Comparison of ENCODE assay signal across 25 mouse cellular contexts in genomic region chr8:123887163-123887562, GRCm38 (mm10). TPM values are rescaled to one million over a fixed set of nuclear protein-coding genes. Genes with fewer than 3 reads are reported as not detected.
DNase-seq lines count a peak whose midpoint lies in the region; ATAC-seq and TF ChIP-seq lines count a peak whose summit lies in the region.
"Had no signal": no experiment of that assay in that cellular context is flagged by ENCODE, and none has a peak within 500 bp of the region (broad histone marks: within the 10 kb centered on the region; RNA-seq: fewer than 3 reads in every experiment).

No protein-coding gene starts in this region.

- intact Hi-C loops in gastrocnemius, adult 2 months (cut with DNase I), result no loop called here

- H3K4me3 ChIP-seq in gastrocnemius, adult 2 months, result no peak overlapping the region
- H3K4me3 ChIP-seq in bone marrow macrophage, adult 2 months (ENCODE audit: insufficient read depth, low read length), result no peak overlapping the region
- H3K4me3 ChIP-seq in embryonic fibroblast, embryonic 13.5 days (ENCODE audit: insufficient read depth, low read length), result no peak overlapping the region
- H3K4me3 ChIP-seq in midbrain, embryonic 11.5 days (ENCODE audit: low read depth, low read length), result no peak overlapping the region
- H3K4me3 ChIP-seq: embryonic facial prominence, embryonic 13.5 days; embryonic facial prominence, embryonic 15.5 days; forebrain, embryonic 13.5 days; forebrain, embryonic 15.5 days had no signal

- no peak for TF ChIP-seq POLR2A in bone marrow macrophage, adult 2 months (IDR thresholded peaks at IDR 0.05; ENCODE audit: borderline replicate concordance, low read depth, low read length)
- no peak for TF ChIP-seq POLR2A in embryonic fibroblast, embryonic 13.5 days (IDR thresholded peaks at IDR 0.05; ENCODE audit: low read depth, low read length)

- H3K27me3 ChIP-seq in midbrain, embryonic 11.5 days (ENCODE audit: control insufficient read depth, insufficient read depth, low read length), result peaks cover 17% of the 10 kb centered on the region

- no peak overlapping the region for H3K9ac ChIP-seq in midbrain, embryonic 11.5 days (ENCODE audit: low read length)
- H3K9ac ChIP-seq: embryonic facial prominence, embryonic 13.5 days; embryonic facial prominence, embryonic 15.5 days; forebrain, embryonic 13.5 days; forebrain, embryonic 15.5 days; forebrain, postnatal 0 days had no signal

- H3K36me3 ChIP-seq in midbrain, embryonic 11.5 days (ENCODE audit: control insufficient read depth, insufficient read depth, low read length), result no peaks in the 10 kb centered on the region
- H3K36me3 ChIP-seq: embryonic facial prominence, embryonic 13.5 days; embryonic facial prominence, embryonic 15.5 days; forebrain, embryonic 15.5 days had no signal

- TF ChIP-seq CTCF in gastrocnemius, adult 2 months (IDR thresholded peaks at IDR 0.05), result no peak
- TF ChIP-seq CTCF in bone marrow macrophage, adult 2 months (IDR thresholded peaks at IDR 0.05; ENCODE audit: low read depth, low read length), result no peak
- no peak for TF ChIP-seq CTCF in embryonic fibroblast, embryonic 13.5 days (IDR thresholded peaks at IDR 0.05; ENCODE audit: borderline replicate concordance, insufficient read depth, low read length)

- no peak overlapping the region for H3K4me2 ChIP-seq in midbrain, embryonic 11.5 days
- H3K4me2 ChIP-seq: embryonic facial prominence, embryonic 13.5 days; embryonic facial prominence, embryonic 15.5 days; forebrain, embryonic 13.5 days; forebrain, embryonic 15.5 days had no signal

- peaks cover 48% of the 10 kb centered on the region for H3K4me1 ChIP-seq in bone marrow macrophage, adult 2 months (ENCODE audit: control insufficient read depth, insufficient read depth, low read length)
- peaks cover 23% of the 10 kb centered on the region for H3K4me1 ChIP-seq in embryonic fibroblast, embryonic 13.5 days (ENCODE audit: control insufficient read depth, insufficient read depth, low read length)
- peaks cover 6% of the 10 kb centered on the region; the same call in 1 of the 2 replicates for H3K4me1 ChIP-seq in midbrain, embryonic 11.5 days (ENCODE audit: control insufficient read depth, insufficient read depth, low read length)

- no peaks in the 10 kb centered on the region for H3K9me3 ChIP-seq in midbrain, embryonic 11.5 days (ENCODE audit: control insufficient read depth, low read length)
- H3K9me3 ChIP-seq: embryonic facial prominence, embryonic 13.5 days; embryonic facial prominence, embryonic 15.5 days; forebrain, embryonic 13.5 days; forebrain, embryonic 15.5 days had no signal

- ATAC-seq in megakaryocyte progenitor cell, adult 5-6 weeks (replicated peaks; ENCODE audit: poor library complexity), result no peak
- no peak for ATAC-seq in midbrain, embryonic 11.5 days (ENCODE audit: low FRiP score)
- ATAC-seq: activated CD4-positive, CD25-positive, alpha-beta regulatory T cell, adult 4 months; forebrain, embryonic 13.5 days; forebrain, embryonic 15.5 days; forebrain, postnatal 0 days; Patski had no signal

- no peak for DNase-seq in gastrocnemius, adult 2 months
- DNase-seq in gastrocnemius, adult 8-10 months (ENCODE audit: low spot score in 2 of 2), result no peak
- DNase-seq in 3T3-L1 (ENCODE audit: low read depth, low spot score), result peak; percentile 74
- DNase-seq in ovary, postnatal 10 days (ENCODE audit: low spot score), result no peak
- DNase-seq in midbrain, embryonic 11.5 days (ENCODE audit: low spot score, missing footprints), result no peak
- DNase-seq: adrenal gland, adult 8-10 months; adrenal gland, postnatal 14 days; adrenal gland, postnatal 36 days; cerebellum, adult 11-12 months; cerebellum, adult 2 months; cerebellum, adult 9-11 months; cerebellum, postnatal 14 days; cerebellum, postnatal 36 days; embryo, embryonic 11 days; forebrain, postnatal 0 days had no signal

- H3K27ac ChIP-seq in gastrocnemius, adult 2 months, result 0 out of 2 replicates have a peak overlapping the region, but pooled peaks have one; percentile 5
- H3K27ac ChIP-seq in bone marrow macrophage, adult 2 months (ENCODE audit: insufficient read depth, low read depth, low read length), result peak overlapping the region; percentile 7; the same call in 1 of the 2 replicates
- peak overlapping the region; percentile 77; the same call in 1 of the 2 replicates for H3K27ac ChIP-seq in embryonic fibroblast, embryonic 13.5 days (ENCODE audit: insufficient read depth, low read length)
- no peak overlapping the region for H3K27ac ChIP-seq in midbrain, embryonic 11.5 days (ENCODE audit: low read depth, low read length)
- H3K27ac ChIP-seq: embryonic facial prominence, embryonic 13.5 days; embryonic facial prominence, embryonic 15.5 days; forebrain, embryonic 13.5 days; forebrain, embryonic 15.5 days had no signal

- WGBS in midbrain, embryonic 11.5 days, result 95% methylated on average over 4 of the region's 4 CpGs

RNA-seq across cellular contexts. Expression of gene Acta1, which starts 7.4 kb away (rescaled TPM):
- over 10,000 TPM; 45,578 to 47,175 TPM for total RNA-seq in gastrocnemius, adult 2 months (2021)
- total RNA-seq in gastrocnemius, adult 8-10 months (2022), result over 10,000 TPM; 41,837 to 48,547 (median 43,671) TPM
- polyA plus RNA-seq in bone marrow macrophage, adult 2 months (2012; ENCODE audit: insufficient read depth, insufficient read length, missing spikeins), result 4.0 and 5.6 TPM in 2 replicates
- 25.9 and 159 TPM in 2 replicates for polyA plus RNA-seq in embryonic fibroblast, embryonic 13.5 days (2011; ENCODE audit: insufficient read length, low read depth, missing spikeins)
- not detected in 2 replicates for total RNA-seq in megakaryocyte progenitor cell, adult 5-6 weeks (2015)
- not detected in 2 replicates for total RNA-seq in megakaryocyte progenitor cell, adult 5-6 weeks (2017)
- 0.17 TPM in 1 of 2 replicates, not detected in the other for polyA plus RNA-seq in midbrain, embryonic 11.5 days (2014; fragmentation: Nextera tagmentation; extraction: Ambion mirVana)
- total RNA-seq: common myeloid progenitor, adult 5-6 weeks had no signal

RNA-seq across cellular contexts. Expression of gene Ccsap, which starts 27.2 kb away (rescaled TPM):
- under 1 TPM; 0.42 to 0.46 TPM for total RNA-seq in gastrocnemius, adult 2 months (2021)
- total RNA-seq in gastrocnemius, adult 8-10 months (2022), result under 1 TPM; 0.22 to 0.51 (median 0.28) TPM
- 3.7 and 5.9 TPM in 2 replicates for polyA plus RNA-seq in bone marrow macrophage, adult 2 months (2012; ENCODE audit: insufficient read depth, insufficient read length, missing spikeins)
- 2.9 and 4.4 TPM in 2 replicates for polyA plus RNA-seq in embryonic fibroblast, embryonic 13.5 days (2011; ENCODE audit: insufficient read length, low read depth, missing spikeins)
- 5.3 and 6.9 TPM in 2 replicates for total RNA-seq in megakaryocyte progenitor cell, adult 5-6 weeks (2015)
- total RNA-seq in megakaryocyte progenitor cell, adult 5-6 weeks (2017), result 6.3 and 8.4 TPM in 2 replicates
- polyA plus RNA-seq in midbrain, embryonic 11.5 days (2014; fragmentation: Nextera tagmentation; extraction: Ambion mirVana), result 7.5 and 7.9 TPM in 2 replicates

Comparison
In these comparisons a context has a peak if more than half of its experiments do, and no peak if none do; other contexts are left out.
1. RNA of gene Acta1, which starts 7.4 kb away (total RNA-seq): 45,578 to 47,175 TPM in gastrocnemius, adult 2 months and 41,837 to 48,547 TPM in gastrocnemius, adult 8-10 months; not detected in megakaryocyte progenitor cell, adult 5-6 weeks; every median in the first group is over 1,000 times any median in the second.
2. RNA of gene Ccsap, which starts 27.2 kb away (total RNA-seq): 5.3 to 8.4 TPM in megakaryocyte progenitor cell, adult 5-6 weeks; 0.42 to 0.46 TPM in gastrocnemius, adult 2 months and 0.22 to 0.51 TPM in gastrocnemius, adult 8-10 months; every median in the first group is over 4 times any median in the second.